Mouse (Mus musculus) spleen, postnatal 36 days (tissue): ENCODE data around the gene Pik3ip1.

Source experiments
- DNase-seq, 2 experiments: peaks; one replicate each; pipeline ENCODE4 v3.0.0; 2022; ENCODE audit warnings: low spot score in 2 of 2, mixed read lengths in 1 of 2

Gene Pik3ip1

DNA sequence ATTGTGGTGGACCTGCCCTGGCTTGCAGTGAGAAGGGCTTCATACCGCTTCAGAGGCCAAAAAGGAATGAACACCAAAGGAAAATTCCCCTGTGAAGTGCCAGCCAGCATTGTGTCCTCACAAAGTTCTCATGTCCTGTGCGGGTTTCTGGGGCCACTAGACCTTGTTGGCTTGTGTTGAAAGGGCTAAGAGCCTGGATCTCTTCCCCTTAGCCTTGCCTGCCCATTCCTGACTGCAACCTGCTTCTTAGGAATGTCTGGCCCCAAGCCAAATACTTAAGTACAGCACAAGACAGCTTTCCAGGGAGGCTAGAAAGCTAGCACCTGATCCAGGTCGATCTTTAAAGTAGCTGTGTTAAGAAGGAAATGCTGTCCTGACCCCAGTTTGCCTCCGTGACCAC lies 27.4 kb upstream of the Pik3ip1 start:
- no peak for DNase-seq

DNA sequence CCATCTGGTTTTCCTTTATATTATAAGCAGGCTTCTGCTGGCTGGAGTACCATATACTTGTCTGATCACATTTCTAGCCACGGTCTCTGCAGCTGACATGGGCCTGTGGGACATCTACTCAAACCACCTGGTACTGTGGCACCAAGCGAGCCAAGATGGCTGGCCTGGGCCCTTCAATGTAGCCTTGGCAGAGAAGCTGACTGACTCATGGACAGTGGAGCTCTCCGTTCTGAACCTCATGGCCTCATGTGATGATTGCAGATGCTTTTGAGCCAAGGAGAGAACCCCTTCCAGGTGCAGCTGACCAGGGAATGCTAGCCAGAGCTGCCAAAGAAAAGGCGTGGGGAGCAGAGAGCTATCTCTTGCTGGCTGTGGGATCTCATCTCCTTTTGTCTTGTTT lies 24.4 kb upstream of the Pik3ip1 start:
- DNase-seq, result no peak

DNA sequence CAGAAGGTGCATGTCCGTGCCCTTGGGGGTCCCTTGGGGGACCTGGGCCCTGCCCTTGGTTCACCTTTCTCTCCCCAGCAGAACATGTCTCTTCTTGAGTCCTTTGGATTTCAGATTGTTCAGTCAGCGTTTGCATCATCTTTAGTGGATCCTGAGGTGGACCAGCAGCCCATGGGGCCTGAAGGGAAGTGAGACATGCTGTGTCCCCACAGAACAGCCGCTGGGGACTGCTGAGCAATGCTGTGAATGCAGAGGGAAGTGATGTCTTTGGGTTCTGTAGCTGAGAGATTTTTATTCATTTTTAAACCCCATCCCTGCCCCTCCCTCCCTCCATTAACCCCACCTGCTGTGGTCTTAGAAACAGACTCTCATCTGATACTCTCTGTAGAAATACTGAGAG lies 22.3 kb upstream of the Pik3ip1 start:
- no peak for DNase-seq

DNA sequence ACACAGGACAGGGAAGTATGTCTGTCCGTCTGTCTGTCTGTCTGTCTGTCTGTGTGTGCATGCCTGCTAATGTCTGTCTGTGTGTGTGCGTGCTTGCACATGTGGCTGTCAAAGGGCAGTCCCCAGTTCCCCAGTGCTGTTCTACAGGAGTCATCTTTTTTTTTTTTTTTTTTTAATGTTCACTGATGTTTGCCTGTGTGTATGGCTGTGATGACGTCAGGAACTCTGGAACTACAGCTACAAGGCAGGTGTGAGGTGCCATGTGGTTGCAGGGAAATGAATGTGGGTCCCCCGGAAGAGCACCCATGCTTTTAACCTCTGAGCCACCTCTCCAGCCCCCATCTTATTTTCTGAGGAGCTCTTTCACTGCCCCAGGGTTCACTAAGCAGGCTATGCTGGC lies 20.3 kb upstream of the Pik3ip1 start:
- no peak for DNase-seq

DNA sequence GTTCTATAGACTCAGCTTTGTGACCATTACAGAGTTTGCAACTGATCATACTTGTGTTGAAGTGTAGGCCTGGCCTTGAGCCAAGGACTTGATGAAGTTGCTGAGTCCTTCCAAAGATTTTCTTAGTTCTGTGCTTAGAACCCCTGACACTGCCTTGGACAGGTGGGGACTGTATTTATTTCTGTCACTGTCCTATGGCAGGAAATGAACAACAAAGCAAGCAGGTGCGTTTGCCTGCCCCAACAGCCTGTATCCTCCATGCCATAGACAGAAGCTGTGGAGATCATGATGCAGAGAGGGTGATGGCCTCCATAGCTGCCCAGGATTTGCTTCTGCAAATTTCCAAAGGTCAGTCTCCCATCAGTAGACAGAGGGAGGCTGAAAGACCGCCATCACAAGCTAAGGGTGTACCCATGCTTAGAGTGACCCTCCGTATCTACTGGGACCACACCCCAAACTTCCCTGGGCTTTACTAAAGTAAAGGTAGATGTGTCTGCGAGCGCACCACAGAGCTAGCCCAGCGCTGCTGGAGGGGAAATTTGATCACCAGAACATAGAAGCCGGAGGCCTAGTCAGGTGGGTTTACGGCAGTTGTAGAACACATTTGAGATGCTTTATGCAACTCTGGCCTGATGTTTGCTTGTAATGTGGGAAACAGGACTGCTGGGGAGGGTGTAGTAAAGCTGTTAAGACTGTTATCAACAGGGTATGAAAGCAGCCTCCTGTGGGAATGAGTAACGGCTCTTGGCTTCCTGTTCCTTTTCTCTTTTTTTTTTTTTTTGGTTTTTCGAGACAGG lies 19.2 kb upstream of the Pik3ip1 start:
- no peak for DNase-seq

DNA sequence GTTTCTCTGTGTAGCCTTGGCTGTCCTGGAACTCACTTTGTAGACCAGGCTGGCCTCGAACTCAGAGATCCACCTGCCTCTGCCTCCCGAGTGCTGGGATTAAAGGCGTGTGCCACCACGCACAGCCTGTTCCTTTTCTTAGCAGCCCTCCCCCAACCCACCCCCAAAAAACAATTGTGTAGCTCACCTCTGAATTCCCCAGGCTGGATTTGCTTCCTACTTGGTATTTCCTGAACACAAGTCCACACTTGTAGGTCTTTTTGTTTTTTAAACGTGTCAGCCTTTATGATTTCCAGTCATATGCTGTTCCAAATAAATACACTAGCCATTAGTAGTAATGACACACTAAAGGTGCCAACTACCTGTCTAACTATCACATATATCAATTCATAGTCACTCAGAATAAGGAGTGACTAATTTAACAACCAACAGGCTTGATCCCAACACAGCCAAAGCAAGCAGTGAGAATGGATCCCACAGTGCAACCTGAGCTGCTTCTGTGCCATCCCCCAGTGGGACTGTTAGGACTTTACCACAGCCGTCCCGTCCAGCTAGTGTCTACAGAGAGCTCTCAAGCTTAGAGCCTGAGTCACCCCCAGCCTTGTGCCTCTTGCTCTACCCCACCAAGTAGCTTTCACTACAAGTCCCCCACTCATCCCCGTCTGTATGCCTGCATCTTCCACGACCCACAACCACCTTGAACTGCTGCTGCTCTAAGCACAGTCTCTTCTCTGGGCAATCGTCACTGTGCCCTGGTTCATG lies 18.4 kb upstream of the Pik3ip1 start:
- DNase-seq, result no peak

DNA sequence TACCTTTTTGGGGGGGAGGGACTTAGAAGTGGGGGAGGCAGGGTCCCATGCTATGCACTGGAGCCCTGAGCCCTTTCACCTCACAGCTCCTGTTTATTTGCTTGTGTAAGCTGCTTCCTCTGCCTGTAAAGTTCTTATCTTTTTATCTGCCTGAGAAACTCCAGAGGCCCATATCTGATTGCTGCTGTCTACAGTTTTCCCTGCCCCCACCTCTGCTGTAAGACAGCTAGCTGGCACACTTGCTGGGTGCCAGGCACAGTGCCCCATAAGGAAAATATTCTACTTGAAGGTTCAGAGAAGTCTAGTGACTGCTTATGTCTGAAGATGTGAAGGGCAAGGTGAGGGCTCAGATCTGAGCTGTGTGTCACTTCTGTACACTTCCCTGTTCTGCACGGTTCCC lies 16.9 kb upstream of the Pik3ip1 start:
- DNase-seq, result no peak

DNA sequence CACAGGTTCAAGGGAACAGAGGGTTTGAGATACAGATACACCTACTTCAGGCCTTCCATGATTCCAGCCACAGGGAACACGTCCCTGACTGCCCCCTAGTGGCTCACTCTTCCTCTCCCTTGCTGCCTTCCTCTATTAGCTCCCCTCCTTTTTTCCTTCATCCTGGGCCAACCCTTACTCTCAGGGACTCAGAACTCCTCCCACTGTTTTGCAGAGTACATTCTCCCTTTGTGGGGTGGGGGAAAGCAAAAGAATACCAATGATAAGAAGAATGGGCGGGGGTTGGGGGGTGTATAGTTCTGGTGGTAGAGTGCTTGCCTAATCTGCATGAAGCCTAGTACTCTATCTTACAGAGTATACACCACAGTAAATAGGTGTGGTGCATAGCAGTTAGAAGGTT lies 16.1 kb upstream of the Pik3ip1 start:
- DNase-seq, result no peak

DNA sequence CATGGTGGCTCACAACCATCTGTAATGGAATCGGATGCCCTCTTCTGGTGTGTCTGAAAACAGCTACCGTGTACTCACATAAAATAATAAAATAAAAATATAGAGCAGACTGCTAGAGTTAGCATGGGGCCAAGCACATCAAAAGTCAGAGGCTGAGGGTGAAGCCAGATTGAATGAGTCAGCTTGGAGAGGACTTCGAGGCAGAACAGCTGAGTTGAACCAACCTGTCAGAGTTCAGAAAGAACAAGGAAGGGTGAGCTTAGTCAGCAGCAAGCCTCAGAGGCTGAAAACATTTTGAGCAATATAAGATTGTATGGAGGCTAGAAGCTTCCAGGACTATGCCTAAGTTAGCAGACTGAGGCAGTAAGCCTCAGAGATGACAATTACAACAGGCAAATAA lies 11.9 kb upstream of the Pik3ip1 start:
- no peak for DNase-seq

DNA sequence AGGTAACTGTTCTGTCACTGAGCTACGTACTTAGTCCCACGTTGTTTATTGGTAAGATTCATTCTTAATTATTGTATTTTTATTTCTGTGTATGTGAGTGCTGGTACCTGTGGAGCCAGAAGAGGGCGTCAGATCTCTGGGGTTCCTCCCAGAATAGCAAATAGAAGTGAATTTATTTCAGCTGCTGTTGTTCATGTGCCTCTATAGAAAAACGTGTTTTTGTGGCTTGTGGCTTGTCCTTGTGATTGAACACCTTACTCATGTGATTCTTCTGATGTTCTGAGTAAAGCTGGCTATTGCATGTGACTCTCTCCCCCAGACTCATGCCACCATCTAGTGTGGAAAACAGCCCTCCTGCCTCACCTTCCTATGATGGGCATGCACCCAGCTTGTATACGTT lies 1.9 kb upstream of the Pik3ip1 start:
- no peak for DNase-seq

DNA sequence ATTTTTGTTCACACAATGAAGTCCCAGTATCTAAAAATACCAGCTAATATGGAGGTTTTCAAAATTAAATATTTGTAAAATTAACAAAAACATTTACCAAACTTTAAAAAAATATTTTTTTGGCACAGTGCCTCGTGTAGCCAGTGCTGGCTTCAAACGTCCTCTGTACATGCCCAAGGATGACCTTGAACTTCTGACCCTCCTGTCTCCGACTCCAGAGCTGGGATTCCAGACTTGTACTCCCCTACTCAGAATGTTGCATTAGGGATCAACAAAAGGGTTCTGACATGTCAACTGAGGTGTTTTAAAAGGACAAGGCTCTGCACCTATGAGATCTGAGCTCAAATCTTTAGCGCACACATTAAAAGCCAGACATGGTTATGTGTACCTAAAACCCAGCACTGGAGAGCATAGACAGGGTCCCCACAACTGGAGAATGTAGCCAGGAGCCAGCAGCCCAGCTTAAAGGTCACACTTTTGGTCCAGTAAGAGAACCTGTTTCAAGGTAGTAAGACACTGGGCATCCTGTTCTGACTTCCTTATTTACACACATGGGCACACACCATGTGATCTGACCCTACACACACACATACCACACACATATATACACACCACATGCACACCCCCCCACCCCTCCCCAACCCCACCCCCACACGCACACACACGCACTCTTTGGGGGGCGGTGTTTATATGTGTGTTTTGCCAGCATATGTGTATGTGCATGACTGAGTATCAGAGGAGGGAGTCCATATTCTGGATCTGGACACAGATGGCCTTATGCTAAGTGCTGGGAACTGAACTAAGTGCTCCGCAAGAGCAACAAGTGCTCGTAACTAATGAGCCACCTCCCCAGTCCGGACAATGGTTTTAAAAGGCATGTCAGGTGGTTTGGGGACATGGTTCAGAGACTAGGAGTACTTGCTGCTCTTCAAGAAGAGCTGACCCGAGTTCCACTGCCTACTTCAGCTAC lies 1.1 kb upstream of the Pik3ip1 start:
- DNase-seq, result no peak

DNA sequence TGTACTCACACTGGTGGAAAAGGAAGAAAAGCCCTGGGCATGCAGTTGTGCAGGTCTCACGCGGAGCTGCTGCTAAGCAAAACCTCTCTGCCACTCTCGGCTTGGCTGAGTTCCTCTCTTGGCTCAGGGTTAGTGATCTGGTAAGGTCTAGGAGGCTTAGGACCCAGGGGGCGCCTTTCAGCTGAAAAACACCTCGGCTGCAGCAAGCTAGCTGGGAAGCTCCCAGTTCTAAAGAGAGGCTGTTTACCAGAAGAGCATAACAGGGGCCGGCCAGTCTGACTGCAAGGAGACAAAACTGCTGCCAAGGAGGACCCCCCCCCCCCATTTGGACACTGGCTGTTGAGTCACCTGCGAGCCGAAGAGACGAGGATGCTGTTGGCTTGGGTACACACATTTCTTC lies 365 bp downstream of the Pik3ip1 start:
- peak; percentile 88 to 90 for DNase-seq

DNA sequence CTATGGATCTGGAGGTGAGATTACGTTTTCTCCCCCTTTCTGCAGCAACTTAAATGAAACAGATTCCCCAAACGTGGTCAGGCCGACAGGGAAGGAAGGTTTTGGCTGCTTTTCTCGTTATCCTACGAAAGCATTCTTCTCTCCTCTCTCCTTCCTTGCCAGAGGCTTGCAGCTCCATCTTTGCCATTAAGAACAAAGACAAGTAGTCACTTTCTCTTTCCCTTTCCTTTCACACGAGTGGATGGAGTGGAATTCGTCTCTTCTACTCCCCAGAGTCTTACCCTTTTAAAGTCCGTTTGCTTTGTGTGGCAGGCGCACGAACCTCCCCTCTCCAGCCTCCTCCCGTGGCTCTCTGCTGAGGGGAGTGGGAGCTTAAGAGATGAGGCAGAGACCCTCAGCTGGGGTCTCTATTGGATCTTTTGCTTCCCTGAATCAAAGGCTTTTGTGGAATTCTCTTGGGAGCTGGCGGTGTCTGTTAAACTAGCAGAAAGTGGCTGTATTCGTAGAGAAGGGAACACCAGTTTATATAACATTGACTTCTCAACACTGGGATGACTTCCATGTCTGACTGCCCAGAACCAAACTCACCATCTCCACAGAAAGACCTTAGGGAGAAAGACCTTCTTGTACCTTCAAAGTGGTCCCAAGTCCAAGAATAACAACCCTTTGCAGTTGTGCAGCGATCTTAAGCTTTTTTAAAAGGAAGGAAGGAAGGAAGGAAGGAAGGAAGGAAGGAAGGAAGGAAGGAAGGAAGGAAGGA lies 970 bp downstream of the Pik3ip1 start:
- DNase-seq, result no peak

DNA sequence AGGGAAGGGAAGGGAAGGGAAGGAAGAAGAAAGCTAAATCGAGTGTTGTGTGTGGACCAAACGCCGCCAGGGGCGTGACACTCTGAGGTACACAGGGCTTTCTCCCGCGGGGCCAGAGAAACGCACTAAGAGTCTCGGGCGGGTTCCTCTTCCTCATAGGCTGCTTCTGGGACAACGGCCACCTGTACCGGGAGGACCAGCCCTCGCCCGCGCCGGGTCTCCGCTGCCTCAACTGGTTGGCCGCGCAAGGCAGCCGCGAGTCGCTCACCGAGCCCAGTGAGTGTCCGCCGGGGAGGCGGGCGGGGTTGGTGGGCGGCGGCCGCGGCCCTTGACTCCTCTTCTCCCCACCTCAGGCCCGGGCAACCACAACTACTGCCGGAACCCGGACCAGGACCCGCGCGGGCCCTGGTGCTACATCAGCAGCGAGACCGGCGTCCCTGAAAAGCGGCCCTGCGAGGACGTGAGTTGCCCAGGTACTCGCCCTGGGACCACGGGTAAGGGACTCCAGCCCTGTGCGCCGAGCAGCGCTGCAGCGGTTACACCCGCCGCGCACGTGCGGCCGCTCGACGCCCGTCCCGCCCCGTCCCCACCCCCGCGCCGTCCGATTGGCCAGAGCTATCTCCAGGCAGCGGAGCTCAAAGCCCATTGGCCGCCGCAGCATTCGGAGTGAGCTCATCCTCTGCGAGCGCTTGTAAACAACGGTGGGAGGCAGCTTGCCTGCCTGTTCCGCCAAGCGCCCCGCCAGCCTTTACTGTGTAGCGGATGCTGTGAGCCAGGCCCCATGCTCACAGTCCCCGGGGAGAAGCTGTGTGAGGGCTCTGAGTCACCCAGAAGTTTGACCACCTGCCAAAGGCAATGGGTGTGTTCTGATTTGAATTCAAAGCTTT lies 1.8 kb downstream of the Pik3ip1 start:
- DNase-seq, result peak; percentile 96 to 98

DNA sequence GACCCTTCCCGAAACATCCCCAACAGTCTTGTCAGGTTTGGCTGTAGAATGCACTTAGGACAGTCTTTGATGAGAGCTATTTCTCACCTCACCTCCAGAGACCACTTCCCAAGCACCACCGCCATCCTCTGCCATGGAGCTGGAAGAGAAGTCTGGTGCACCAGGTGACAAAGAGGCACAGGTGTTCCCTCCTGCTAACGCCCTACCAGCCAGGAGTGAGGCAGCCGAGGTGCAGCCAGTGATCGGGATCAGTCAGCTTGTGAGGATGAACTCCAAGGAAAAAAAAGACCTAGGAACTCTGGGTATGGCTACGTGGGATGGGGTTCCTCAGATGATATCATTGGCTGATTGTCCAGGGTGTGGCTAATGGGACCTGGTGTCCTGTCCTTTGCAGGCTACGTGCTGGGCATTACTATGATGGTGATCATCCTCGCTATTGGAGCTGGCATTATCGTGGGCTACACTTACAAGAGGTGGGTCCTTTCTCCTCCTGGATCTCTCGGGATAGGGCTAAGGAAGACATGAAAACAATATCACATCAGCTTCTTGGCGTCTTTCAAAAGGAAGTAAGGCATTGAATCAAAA lies 3.0 kb downstream of the Pik3ip1 start:
- no peak for DNase-seq

DNA sequence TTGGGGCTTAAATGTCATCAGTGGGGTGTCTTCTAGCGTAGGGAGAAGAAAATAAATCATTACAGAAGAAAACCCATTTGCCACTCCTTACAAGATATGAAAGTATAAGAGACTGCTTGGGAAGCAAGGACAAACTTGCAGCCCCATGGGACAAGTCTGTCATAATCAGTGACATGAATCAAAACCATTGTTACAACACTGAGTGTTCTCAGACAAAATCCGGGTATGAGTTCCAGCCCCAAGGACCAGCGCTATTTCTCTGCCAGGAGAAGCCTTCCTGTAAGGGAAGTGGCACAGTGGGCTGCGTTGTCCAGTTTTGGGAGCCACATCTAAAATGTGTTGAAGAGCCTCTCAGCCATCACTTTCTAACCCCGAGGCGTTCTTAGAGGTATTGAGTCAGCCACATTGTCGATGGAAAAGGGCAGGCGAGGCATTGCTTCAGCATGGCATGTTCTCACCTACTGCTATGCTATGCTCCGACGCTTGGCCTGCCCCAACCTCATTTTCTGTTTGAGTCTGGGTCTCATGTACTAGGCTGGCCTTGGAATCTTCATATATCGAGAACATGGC lies 4.0 kb downstream of the Pik3ip1 start:
- no peak for DNase-seq

DNA sequence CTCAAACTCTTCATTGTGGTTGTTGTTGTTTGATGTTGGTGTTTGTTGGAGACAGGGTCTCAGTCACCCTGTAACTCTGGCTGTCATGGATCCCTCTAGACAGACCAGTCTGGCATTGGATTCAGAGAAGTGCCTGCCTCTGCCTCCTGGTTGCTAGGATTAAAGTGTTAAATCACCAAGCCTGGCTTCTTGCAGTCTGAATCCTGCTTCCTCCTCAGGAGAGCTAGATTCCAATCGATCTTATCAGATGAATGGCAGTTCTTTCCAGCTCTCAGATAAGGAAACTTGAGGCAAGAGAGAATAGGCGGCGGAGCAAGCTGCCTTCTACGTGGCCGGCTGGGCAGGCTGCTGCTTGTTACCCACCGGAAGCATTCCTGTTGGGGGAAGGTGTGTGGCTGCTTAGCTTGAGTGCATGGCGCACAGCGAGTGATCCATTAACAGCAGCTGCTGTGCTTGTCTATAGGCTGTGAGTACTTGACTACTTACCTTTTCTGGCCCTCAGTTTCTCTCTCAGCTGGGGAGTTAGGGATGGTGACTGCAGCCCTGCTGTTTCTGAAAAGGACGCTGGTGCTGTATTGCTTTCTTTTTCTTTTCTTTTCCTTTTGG lies 4.6 kb downstream of the Pik3ip1 start:
- DNase-seq, result peak; percentile 36 to 59

DNA sequence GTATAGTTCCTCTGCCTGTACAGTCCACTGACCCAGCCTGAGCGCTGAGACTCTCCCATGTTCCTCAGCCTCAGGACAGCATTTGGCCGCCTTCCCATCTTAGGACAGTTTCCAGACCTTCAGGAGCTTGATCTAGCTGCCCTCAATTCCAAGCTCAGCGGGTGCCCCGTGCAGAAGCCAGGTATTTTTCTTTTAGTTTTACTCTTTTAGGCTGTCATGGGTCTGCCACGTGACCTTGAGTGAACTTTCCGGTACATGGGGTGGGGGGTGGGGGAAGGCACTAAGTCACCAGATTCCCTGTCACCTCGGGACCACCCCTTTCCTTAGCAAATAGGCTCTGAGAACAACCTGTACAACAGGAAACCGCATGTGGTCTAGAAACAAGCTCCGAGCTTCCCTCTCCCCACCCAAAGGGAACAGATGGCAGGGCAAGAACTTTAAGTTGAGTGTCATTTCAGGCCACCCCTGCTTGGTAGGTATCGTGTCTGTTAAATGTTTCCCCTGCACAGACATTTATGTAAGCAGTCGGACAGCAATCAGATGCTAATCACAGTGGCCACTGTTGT lies 5.5 kb downstream of the Pik3ip1 start:
- peak; percentile 82 to 87 for DNase-seq

DNA sequence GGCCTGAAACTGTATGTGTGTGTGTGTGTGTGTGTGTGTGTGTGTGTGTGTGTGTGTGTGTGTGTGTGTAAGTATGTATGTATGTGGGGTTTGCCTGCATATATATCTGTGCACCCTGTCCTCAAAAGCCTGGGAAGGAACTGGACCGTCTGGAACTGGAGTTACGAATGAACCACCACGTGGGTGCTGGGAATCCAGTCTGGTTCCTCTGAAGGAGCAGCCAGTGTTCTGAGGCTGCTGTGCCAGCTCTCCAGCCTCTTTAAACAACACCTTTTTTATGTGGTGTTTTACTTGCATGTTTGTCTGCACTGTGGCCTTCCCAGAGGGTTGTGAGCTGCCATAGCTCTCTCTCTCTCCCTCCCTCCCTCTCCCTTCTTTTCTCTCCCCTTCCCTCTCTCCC lies 6.4 kb downstream of the Pik3ip1 start:
- no peak for DNase-seq
